ENCODE assay signal across 35 mouse cellular contexts in genomic region chr17:32673976-32674375, GRCm38 (mm10). TPM values are rescaled to one million over a fixed set of nuclear protein-coding genes. Genes with fewer than 3 reads are reported as not detected.
DNase-seq lines count a peak whose midpoint lies in the region; ATAC-seq and TF ChIP-seq lines count a peak whose summit lies in the region.
"Had no signal": no experiment of that assay in that cellular context is flagged by ENCODE, and none has a peak within 500 bp of the region (broad histone marks: within the 10 kb centered on the region; RNA-seq: fewer than 3 reads in every experiment).

No protein-coding gene starts in this region.

- no peaks in the 10 kb centered on the region for H3K4me1 ChIP-seq in kidney, adult 2 months (ENCODE audit: control insufficient read depth, insufficient read depth, low read length)
- 0 out of 2 replicates have a peak, but pooled peaks cover 3% of the 10 kb centered on the region for H3K4me1 ChIP-seq in limb, embryonic 10.5 days
- no peaks in the 10 kb centered on the region for H3K4me1 ChIP-seq in hindbrain, embryonic 11.5 days (replicated peaks; ENCODE audit: control insufficient read depth, insufficient read depth, low read length)
- peaks cover 2% of the 10 kb centered on the region; the same call in 1 of the 2 replicates for H3K4me1 ChIP-seq in neural tube, embryonic 15.5 days
- H3K4me1 ChIP-seq: embryonic facial prominence, embryonic 15.5 days; forebrain, embryonic 13.5 days; heart, embryonic 10.5 days; hindbrain, embryonic 13.5 days; limb, embryonic 12.5 days; midbrain, embryonic 13.5 days had no signal

- ATAC-seq in hindbrain, embryonic 11.5 days (ENCODE audit: low FRiP score): no peak
- no peak for ATAC-seq in neural tube, embryonic 15.5 days (ENCODE audit: low FRiP score)
- ATAC-seq: forebrain, embryonic 13.5 days; intestine, embryonic 16.5 days; midbrain, embryonic 13.5 days had no signal

- H3K9me3 ChIP-seq in limb, embryonic 10.5 days (replicated peaks): no peaks in the 10 kb centered on the region
- H3K9me3 ChIP-seq in hindbrain, embryonic 11.5 days (ENCODE audit: control insufficient read depth, low read length): no peaks in the 10 kb centered on the region
- no peaks in the 10 kb centered on the region for H3K9me3 ChIP-seq in neural tube, embryonic 15.5 days (replicated peaks)
- H3K9me3 ChIP-seq: embryonic facial prominence, embryonic 15.5 days; forebrain, embryonic 13.5 days; heart, embryonic 10.5 days; hindbrain, embryonic 13.5 days; limb, embryonic 12.5 days; midbrain, embryonic 13.5 days had no signal

- no peak overlapping the region for H3K27ac ChIP-seq in kidney, adult 2 months (ENCODE audit: insufficient read depth, low read depth, low read length)
- no peak overlapping the region for H3K27ac ChIP-seq in limb, embryonic 10.5 days
- no peak overlapping the region for H3K27ac ChIP-seq in hindbrain, embryonic 11.5 days (ENCODE audit: low read depth, low read length)
- no peak overlapping the region for H3K27ac ChIP-seq in neural tube, embryonic 15.5 days (replicated peaks)
- H3K27ac ChIP-seq: embryonic facial prominence, embryonic 15.5 days; forebrain, embryonic 13.5 days; heart, embryonic 10.5 days; hindbrain, embryonic 13.5 days; limb, embryonic 12.5 days; midbrain, embryonic 13.5 days; stomach, postnatal 0 days had no signal

- TF ChIP-seq POLR2A in kidney, adult 2 months (IDR thresholded peaks at IDR 0.05; ENCODE audit: low read depth, low read length): no peak

- H3K4me3 ChIP-seq in kidney, adult 2 months (ENCODE audit: insufficient read depth, low read depth, low read length): no peak overlapping the region
- no peak overlapping the region for H3K4me3 ChIP-seq in limb, embryonic 10.5 days
- no peak overlapping the region for H3K4me3 ChIP-seq in hindbrain, embryonic 11.5 days (ENCODE audit: low read depth, low read length)
- no peak overlapping the region for H3K4me3 ChIP-seq in neural tube, embryonic 15.5 days (replicated peaks)
- H3K4me3 ChIP-seq: embryonic facial prominence, embryonic 15.5 days; forebrain, embryonic 13.5 days; heart, embryonic 10.5 days; hindbrain, embryonic 13.5 days; limb, embryonic 12.5 days; megakaryocyte, embryonic 14.5 days; midbrain, embryonic 13.5 days had no signal

- peak; percentile 30 for DNase-seq in embryo, embryonic 10 days (ENCODE audit: low spot score)
- DNase-seq in embryo, embryonic 9.5 days (ENCODE audit: extremely low spot score): no peak
- peak; percentile 17 to 26 for DNase-seq in kidney, postnatal 4 days
- DNase-seq in kidney, adult 2 months: no peak
- peak; percentile 27 for DNase-seq in R1 (ENCODE audit: low read depth, low spot score)
- DNase-seq in limb, embryonic 10.5 days (ENCODE audit: low spot score): peak; percentile 36
- no peak for DNase-seq in hindbrain, embryonic 11.5 days (ENCODE audit: low spot score)
- DNase-seq: adrenal gland, postnatal 14 days; cerebellum, adult 11 months; cerebellum, postnatal 10 days; gastrocnemius, postnatal 10 days; heart, postnatal 36 days; layer of hippocampus, adult 9-11 months; lung, postnatal 36 days; right cerebral cortex, postnatal 4 days; thymus, adult 18-20 months; thymus, postnatal 25 days had no signal

- H3K36me3 ChIP-seq in kidney, adult 2 months (ENCODE audit: control insufficient read depth, insufficient read depth, low read length): no peaks in the 10 kb centered on the region
- H3K36me3 ChIP-seq in limb, embryonic 10.5 days: no peaks in the 10 kb centered on the region
- no peaks in the 10 kb centered on the region for H3K36me3 ChIP-seq in hindbrain, embryonic 11.5 days (ENCODE audit: control insufficient read depth, insufficient read depth, low read length)
- H3K36me3 ChIP-seq in neural tube, embryonic 15.5 days: no peaks in the 10 kb centered on the region
- H3K36me3 ChIP-seq: embryonic facial prominence, embryonic 15.5 days; heart, embryonic 10.5 days; hindbrain, embryonic 13.5 days; limb, embryonic 12.5 days; midbrain, embryonic 13.5 days had no signal

- WGBS in kidney, adult 2 months: 58% methylated on average over 7 of the region's 7 CpGs
- WGBS in limb, embryonic 10.5 days: 68% methylated on average over 7 of the region's 7 CpGs
- WGBS in hindbrain, embryonic 11.5 days: 65% methylated on average over 7 of the region's 7 CpGs
- WGBS in neural tube, embryonic 15.5 days: 71% methylated on average over 7 of the region's 7 CpGs

- no peak overlapping the region for H3K9ac ChIP-seq in hindbrain, embryonic 11.5 days (ENCODE audit: low read depth, low read length)
- H3K9ac ChIP-seq in neural tube, embryonic 15.5 days (replicated peaks): no peak overlapping the region
- H3K9ac ChIP-seq: embryonic facial prominence, embryonic 15.5 days; forebrain, embryonic 13.5 days; hindbrain, embryonic 13.5 days; limb, embryonic 12.5 days; midbrain, embryonic 13.5 days had no signal

- no peak for TF ChIP-seq CTCF in kidney, adult 2 months (conservative IDR thresholded peaks at IDR 0.05; ENCODE audit: insufficient read depth, insufficient read length, low read depth, low read length)

- H3K4me2 ChIP-seq in hindbrain, embryonic 11.5 days (replicated peaks; ENCODE audit: low read depth, low read length): no peak overlapping the region
- no peak overlapping the region for H3K4me2 ChIP-seq in neural tube, embryonic 15.5 days
- H3K4me2 ChIP-seq: embryonic facial prominence, embryonic 15.5 days; forebrain, embryonic 13.5 days; hindbrain, embryonic 13.5 days; limb, embryonic 12.5 days; midbrain, embryonic 13.5 days had no signal

- H3K27me3 ChIP-seq in kidney, adult 2 months (replicated peaks; ENCODE audit: control insufficient read depth, insufficient read depth, low read length): no peaks in the 10 kb centered on the region; the same call in 1 of the 2 replicates
- no peaks in the 10 kb centered on the region for H3K27me3 ChIP-seq in limb, embryonic 10.5 days (ENCODE audit: low read depth, poor library complexity, severe bottlenecking)
- H3K27me3 ChIP-seq in hindbrain, embryonic 11.5 days (ENCODE audit: control insufficient read depth, insufficient read depth, low read length): no peaks in the 10 kb centered on the region
- no peaks in the 10 kb centered on the region; the same call in 1 of the 2 replicates for H3K27me3 ChIP-seq in neural tube, embryonic 15.5 days (replicated peaks)
- H3K27me3 ChIP-seq: embryonic facial prominence, embryonic 15.5 days; forebrain, embryonic 13.5 days; limb, embryonic 12.5 days had no signal

RNA-seq across cellular contexts. Expression of gene Cyp4f15, which starts 11.5 kb away (rescaled TPM):
- 0.11 and 0.69 TPM in 2 replicates for polyA plus RNA-seq in kidney, adult 2 months (2012; rRNA removed)
- polyA plus RNA-seq in limb, embryonic 10.5 days (2016; fragmentation: Nextera tagmentation; extraction: Ambion mirVana): 0.75 and 0.98 TPM in 2 replicates
- polyA plus RNA-seq in hindbrain, embryonic 11.5 days (2014; fragmentation: Nextera tagmentation; extraction: Ambion mirVana): 0.43 and 0.66 TPM in 2 replicates
- polyA plus RNA-seq in neural tube, embryonic 15.5 days (2015; fragmentation: Nextera tagmentation; extraction: Ambion mirVana): 1.4 and 1.5 TPM in 2 replicates
- polyA plus RNA-seq: heart, embryonic 16.5 days; kidney, embryonic 14.5 days; lung, embryonic 16.5 days had no signal

RNA-seq across cellular contexts. Expression of gene Cyp4f40, which starts 15.3 kb away (rescaled TPM):
- polyA plus RNA-seq in kidney, adult 2 months (2012; rRNA removed): not detected in 2 replicates
- polyA plus RNA-seq in limb, embryonic 10.5 days (2016; fragmentation: Nextera tagmentation; extraction: Ambion mirVana): not detected in 2 replicates
- not detected in 2 replicates for polyA plus RNA-seq in hindbrain, embryonic 11.5 days (2014; fragmentation: Nextera tagmentation; extraction: Ambion mirVana)
- polyA plus RNA-seq in neural tube, embryonic 15.5 days (2015; fragmentation: Nextera tagmentation; extraction: Ambion mirVana): 0.10 and 1.3 TPM in 2 replicates
- polyA plus RNA-seq: cortical plate, adult 2 months; forebrain, embryonic 13.5 days; heart, embryonic 10.5 days; heart, embryonic 16.5 days; hindbrain, embryonic 13.5 days; kidney, embryonic 14.5 days; limb, embryonic 12.5 days; liver, adult 2 months; midbrain, embryonic 13.5 days; neural tube, embryonic 11.5 days; spleen, adult 2 months had no signal

RNA-seq across cellular contexts. Expression of gene Cyp4f37, which starts 52.9 kb away (rescaled TPM):
- 0.08 TPM in 1 of 2 replicates, not detected in the other for polyA plus RNA-seq in kidney, adult 2 months (2012; rRNA removed)
- not detected in 2 replicates for polyA plus RNA-seq in limb, embryonic 10.5 days (2016; fragmentation: Nextera tagmentation; extraction: Ambion mirVana)
- not detected in 2 replicates for polyA plus RNA-seq in hindbrain, embryonic 11.5 days (2014; fragmentation: Nextera tagmentation; extraction: Ambion mirVana)
- 1.1 TPM in 1 of 2 replicates, not detected in the other for polyA plus RNA-seq in neural tube, embryonic 15.5 days (2015; fragmentation: Nextera tagmentation; extraction: Ambion mirVana)
- polyA plus RNA-seq: cortical plate, adult 2 months; embryonic facial prominence, embryonic 15.5 days; forebrain, embryonic 13.5 days; heart, embryonic 10.5 days; heart, embryonic 16.5 days; hindbrain, embryonic 13.5 days; intestine, embryonic 16.5 days; kidney, embryonic 14.5 days; limb, embryonic 12.5 days; liver, adult 2 months; liver, embryonic 16.5 days; lung, embryonic 16.5 days; neural tube, embryonic 11.5 days; stomach, postnatal 0 days had no signal

Comparison
In these comparisons a context has a peak if more than half of its experiments do, and no peak if none do; other contexts are left out.
1. DNase-seq: peak in embryo, embryonic 10 days (single experiment), kidney, postnatal 4 days (2 of 2), R1 (single experiment) and limb, embryonic 10.5 days (single experiment); none in embryo, embryonic 9.5 days (single experiment), kidney, adult 2 months (single experiment) and hindbrain, embryonic 11.5 days (single experiment).